Mouse (Mus musculus): ENCODE measurements around the gene Oscp1. TPM values are rescaled to one million over a fixed set of nuclear protein-coding genes. Genes with fewer than 3 reads are reported as not detected.

Gene Oscp1
- polyA plus RNA-seq (2012; rRNA removed; ENCODE audit: low replicate concordance), result 7.1 and 8.5 TPM in 2 replicates

GRCm38 (mm10) chr4:126058134-126058996 is at the start of gene Oscp1:
Gene Oscp1, plus strand, starts transcription at chr4:126058565.

DNA sequence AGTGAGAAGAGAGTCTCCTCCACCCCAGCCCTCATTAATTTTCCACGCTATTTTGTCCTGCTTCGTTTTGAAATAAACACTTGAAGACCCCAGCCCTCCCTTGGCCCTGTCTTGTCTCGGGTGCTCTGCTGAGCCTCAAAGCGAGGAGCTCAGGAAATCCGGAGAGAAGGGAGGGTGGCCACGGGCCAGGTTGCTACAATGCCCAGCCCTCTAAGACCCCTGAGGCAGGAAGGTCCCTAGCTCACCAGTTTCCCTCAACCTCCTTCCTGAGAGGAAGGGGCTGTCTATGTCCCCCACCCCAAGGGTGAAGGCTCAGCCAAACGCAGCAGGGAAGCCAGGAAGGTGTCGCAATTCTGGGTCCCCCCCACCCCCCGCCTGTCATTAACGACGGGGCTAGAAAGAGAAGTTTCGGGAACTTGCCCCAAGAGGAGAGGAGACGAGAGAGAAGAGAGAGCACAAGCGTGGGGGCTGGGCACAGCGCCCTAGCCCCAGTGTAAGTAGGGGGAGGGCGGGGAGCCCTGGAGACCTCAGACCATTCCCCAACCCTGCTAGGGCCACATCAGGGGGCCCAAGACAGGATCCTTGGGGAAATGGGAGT is 34.0 kb upstream of the Oscp1 start, which contains the start of gene Csf3r:
Gene Csf3r (plus strand): TSS at position 248 of the 598 bp plus-strand sequence.

DNA sequence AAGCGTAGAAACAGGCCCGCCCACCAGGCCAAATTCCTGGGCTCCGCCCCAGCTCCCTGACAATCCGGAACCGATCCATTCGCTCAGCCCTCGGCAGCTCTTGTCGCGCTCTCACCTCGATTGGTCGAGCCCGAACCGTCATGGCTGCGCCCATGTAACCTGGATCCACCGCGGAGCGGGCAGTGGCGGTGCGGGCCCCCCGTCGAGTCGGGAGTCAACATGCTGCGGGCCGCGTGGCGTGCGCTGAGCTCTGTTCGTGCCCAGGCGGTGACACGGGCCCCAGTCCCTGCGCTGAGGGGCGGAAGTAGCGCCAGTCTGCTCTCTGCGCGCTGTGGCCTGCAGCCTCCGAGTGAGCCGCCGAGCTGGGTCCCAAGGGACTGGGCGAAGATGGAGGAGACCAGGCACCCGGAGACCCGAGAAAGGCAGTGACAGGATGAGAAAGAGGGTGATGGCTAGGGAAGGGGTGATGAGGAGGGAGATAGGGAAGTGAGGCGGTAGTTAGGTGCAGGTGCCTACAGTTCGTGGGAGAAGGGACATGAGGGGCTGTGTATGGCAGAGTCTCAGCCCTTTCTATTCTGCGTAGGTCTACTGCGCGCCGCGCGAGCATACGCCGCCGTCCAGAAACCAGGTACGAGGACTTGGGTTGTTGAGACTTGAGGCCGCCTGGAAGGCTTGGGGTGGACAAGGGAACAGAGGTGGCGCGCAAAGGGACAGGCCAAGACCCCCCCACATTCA is 11.3 kb upstream of the Oscp1 start, which contains the start of gene Mrps15:
Gene Mrps15 (plus strand): TSS at position 75 of the 735 bp plus-strand sequence.

DNA sequence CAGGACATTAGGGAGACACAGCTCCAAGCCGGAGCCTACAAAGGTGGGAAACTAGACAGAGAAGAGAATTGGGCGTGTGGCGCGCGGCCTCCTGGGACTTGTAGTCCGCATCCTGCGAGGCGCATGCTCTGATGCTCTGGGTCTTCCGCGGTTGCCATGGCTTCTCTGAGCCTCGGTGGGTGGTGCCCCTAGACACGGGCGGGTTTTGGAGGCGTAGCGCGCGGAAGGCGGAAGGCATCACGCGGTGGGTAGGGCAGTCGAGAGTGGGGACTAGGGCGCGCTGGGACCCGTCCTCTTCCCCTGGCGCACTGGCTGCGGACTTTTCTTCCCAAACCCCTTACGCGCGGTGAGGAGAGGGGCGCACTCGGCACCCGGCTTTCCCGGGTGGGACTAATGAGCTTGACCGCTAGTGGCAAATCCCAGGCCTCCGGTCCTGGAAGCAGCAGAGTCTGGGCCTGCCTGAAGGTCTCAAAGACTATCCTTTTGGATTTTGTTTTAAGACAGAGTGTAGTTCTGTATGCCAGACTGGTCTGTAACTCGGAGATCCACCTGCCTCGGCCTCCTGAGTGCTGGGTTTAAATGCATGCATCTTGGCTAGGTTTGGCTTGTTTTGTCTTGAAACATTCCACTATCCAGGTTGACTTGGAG is 38.2 kb downstream of the Oscp1 start, which contains the start of gene Lsm10:
Gene Lsm10 (plus strand): TSS at position 160 of the 648 bp plus-strand sequence.

DNA sequence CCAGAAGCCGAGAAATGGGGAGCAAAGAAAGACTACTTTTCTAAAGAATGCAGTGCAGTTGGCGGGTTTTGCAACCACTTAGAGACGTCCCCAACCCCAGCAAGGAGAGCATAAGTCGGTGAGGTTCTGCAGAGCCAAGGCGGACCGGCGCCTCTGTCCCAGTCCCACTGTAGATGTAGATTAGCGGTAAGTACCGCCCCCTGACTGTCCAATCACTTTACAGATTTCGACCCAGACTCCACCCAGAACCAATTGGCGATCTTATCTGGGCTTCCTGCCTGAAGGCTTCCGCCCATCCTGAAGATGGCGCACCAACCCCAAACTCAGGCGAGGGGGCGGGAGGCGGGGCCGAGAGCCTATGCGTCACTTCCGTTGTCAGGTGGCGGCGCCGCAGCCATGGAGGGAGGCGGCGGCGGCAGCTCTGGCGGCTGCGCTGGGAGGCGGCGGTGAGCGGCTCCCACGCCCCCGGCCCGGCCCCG is 45.3 kb downstream of the Oscp1 start, which contains the start of gene Stk40:
Gene Stk40 (plus strand): TSS at position 368 of the 479 bp plus-strand sequence.

Other genes with a start within 250 kb of the Oscp1 start
- gene Csf3r, start 34.0 kb upstream of the Oscp1 start, polyA plus RNA-seq (2012; rRNA removed; ENCODE audit: low replicate concordance), result 3.4 and 15.9 TPM in 2 replicates
- 61.6 and 88.3 TPM in 2 replicates for gene Mrps15, start 11.6 kb upstream of the Oscp1 start, polyA plus RNA-seq (2012; rRNA removed; ENCODE audit: low replicate concordance)
- gene Lsm10, start 38.1 kb downstream of the Oscp1 start, polyA plus RNA-seq (2012; rRNA removed; ENCODE audit: low replicate concordance), result 67.9 and 81.9 TPM in 2 replicates
- gene Stk40, start 45.4 kb downstream of the Oscp1 start, polyA plus RNA-seq (2012; rRNA removed; ENCODE audit: low replicate concordance), result 45.7 and 49.8 TPM in 2 replicates
- gene Eva1b, start 89.2 kb downstream of the Oscp1 start, polyA plus RNA-seq (2012; rRNA removed; ENCODE audit: low replicate concordance), result 56.7 and 137 TPM in 2 replicates
- 3.2 and 3.8 TPM in 2 replicates for gene Sh3d21, start 104.9 kb downstream of the Oscp1 start, polyA plus RNA-seq (2012; rRNA removed; ENCODE audit: low replicate concordance)
- 53.3 and 84.9 TPM in 2 replicates for gene Thrap3, start 144.2 kb downstream of the Oscp1 start, polyA plus RNA-seq (2012; rRNA removed; ENCODE audit: low replicate concordance)
- 88.8 and 106 TPM in 2 replicates for gene Map7d1, start 197.8 kb downstream of the Oscp1 start, polyA plus RNA-seq (2012; rRNA removed; ENCODE audit: low replicate concordance)
- 68.1 and 71.5 TPM in 2 replicates for gene Trappc3, start 203.8 kb downstream of the Oscp1 start, polyA plus RNA-seq (2012; rRNA removed; ENCODE audit: low replicate concordance)
- 0.82 and 5.8 TPM in 2 replicates for gene Col8a2, start 228.2 kb downstream of the Oscp1 start, polyA plus RNA-seq (2012; rRNA removed; ENCODE audit: low replicate concordance)